In the genomic region with DNA sequence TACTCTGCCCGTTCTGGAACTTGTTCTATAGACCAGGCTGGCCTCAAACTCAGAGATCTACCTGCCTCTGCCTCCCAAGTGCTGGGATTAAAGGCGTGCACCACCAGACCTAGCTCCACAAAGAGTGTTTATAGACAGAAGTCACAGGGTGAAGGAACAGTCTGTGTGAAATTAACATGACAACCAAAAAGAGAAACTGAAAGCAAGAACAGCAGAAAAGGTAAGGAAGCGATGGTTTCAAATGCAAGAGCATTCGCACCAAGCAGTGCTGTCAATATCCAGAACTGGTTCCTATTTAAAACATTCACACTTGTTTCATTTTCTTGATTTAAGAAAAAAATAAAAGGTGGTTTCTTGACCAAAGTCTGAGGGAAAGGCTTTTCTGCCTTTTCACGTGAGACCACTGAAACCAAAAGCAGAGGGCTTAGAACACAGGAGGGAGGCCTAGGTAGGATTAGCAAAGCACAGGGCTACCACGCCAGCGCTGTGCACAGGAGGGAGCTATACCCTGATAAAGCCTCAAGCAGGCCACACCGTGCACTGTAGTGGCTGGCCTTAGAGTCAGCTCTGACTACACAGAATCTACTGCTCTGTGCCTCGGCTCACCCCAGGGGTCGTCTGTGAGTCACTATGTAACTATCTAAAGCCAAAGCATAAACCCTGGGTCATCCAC, we compare ENCODE assay signal across 1 mouse cellular context.
TF ChIP-seq lines count a peak whose summit lies in the region.

No protein-coding gene starts in this region.

TF ChIP-seq in CH12.LX, 34 proteins besides CTCF, POLR2A, EP300 and RAD21 (continued from another document):
- peak; percentile 87 for TF ChIP-seq SIN3A (IDR thresholded peaks at IDR 0.05; ENCODE audit: low read length)
- TF ChIP-seq MEF2A (IDR thresholded peaks at IDR 0.05; ENCODE audit: borderline replicate concordance, low read depth, low read length), result peak; percentile 67
